Mouse (Mus musculus) hindbrain, postnatal 0 days (tissue): Measurements from ENCODE around the gene Tle6. TPM values are rescaled to one million over a fixed set of nuclear protein-coding genes. Genes with fewer than 3 reads are reported as not detected.

ENCODE experiments used
- ATAC-seq: fragments of 200-750 bp; cut with Nextera tagmentation; 2 replicates; pipeline ENCODE4 v1.8.0; 2017; ENCODE audit warnings: mild to moderate bottlenecking, moderate TSS enrichment, moderate library complexity
- DNase-seq: peaks from one replicate; pipeline ENCODE4 v3.0.0-alpha.2; 2015; ENCODE audit warnings: low spot score
- H3K27ac ChIP-seq: fragments of 300-500 bp; sonication (generic); 2 replicates; pipeline ENCODE4 v1.5.1; 2014; ENCODE audit warnings: mild to moderate bottlenecking
- H3K27me3 ChIP-seq: fragments of 300-500 bp; sonication (generic); 2 replicates; pipeline ENCODE4 v1.6.1; 2014; ENCODE audit warnings: low read length, mixed read lengths; ENCODE audit not compliant: insufficient read depth
- H3K36me3 ChIP-seq: fragments of 300-500 bp; sonication (generic); 2 replicates; pipeline ENCODE4 v1.6.1; 2014; ENCODE audit warnings: low read length, mixed read lengths; ENCODE audit not compliant: insufficient read depth
- H3K4me1 ChIP-seq: fragments of 300-500 bp; sonication (generic); 2 replicates; pipeline ENCODE4 v1.6.1; 2014; ENCODE audit warnings: antibody characterized with exemption, low read length, mixed read lengths; ENCODE audit not compliant: insufficient read depth
- H3K4me2 ChIP-seq: fragments of 300-500 bp; sonication (generic); 2 replicates; pipeline ENCODE4 v1.6.1; 2014; ENCODE audit warnings: low read depth, mild to moderate bottlenecking, low read length, moderate library complexity, mixed read lengths
- H3K4me3 ChIP-seq: fragments of 300-500 bp; sonication (generic); 2 replicates; pipeline ENCODE4 v1.5.1; 2014; ENCODE audit warnings: low read length
- H3K9ac ChIP-seq: fragments of 300-500 bp; sonication (generic); replicated peaks from 2 replicates; pipeline ENCODE4 v1.6.1; 2014; ENCODE audit warnings: mild to moderate bottlenecking, low read length, moderate library complexity, mixed read lengths
- H3K9me3 ChIP-seq: fragments of 300-500 bp; sonication (generic); 2 replicates; pipeline ENCODE4 v1.6.1; 2016; ENCODE audit warnings: low read length, mixed read lengths
- CTCF ChIP-seq: IDR thresholded peaks from 2 replicates; pipeline ENCODE4 v1.5.1; 2016; ENCODE audit warnings: antibody characterized with exemption, control low read depth, low read depth
- WGBS: fragments of 180-500 bp; shearing (Covaris S2); extraction: QIAGEN DNeasy Blood & Tissue Kit; methylation state at CpG from one replicate; pipeline ENCODE4 v1.1.7; 2014; 5-methylcytosine and 5-hydroxymethylcytosine counted together
- polyA plus RNA-seq: library from polyadenylated mRNA; unstranded; fragments of >200 nt; fragmentation: Nextera tagmentation; extraction: Ambion mirVana; gene quantifications from 2 replicates; pipeline ENCODE4 v1.2.1, GENCODE M21; 2015
- total RNA-seq: library from RNA; depleted of rRNA; stranded (reverse); fragments of >200 nt; gene quantifications from 2 replicates; pipeline ENCODE4 v1.2.3, GENCODE M21; 2014

Gene Tle6
- total and polyA plus RNA-seq, 2 experiments from 2014 or later, result 5.4 to 6.2 TPM

DNA sequence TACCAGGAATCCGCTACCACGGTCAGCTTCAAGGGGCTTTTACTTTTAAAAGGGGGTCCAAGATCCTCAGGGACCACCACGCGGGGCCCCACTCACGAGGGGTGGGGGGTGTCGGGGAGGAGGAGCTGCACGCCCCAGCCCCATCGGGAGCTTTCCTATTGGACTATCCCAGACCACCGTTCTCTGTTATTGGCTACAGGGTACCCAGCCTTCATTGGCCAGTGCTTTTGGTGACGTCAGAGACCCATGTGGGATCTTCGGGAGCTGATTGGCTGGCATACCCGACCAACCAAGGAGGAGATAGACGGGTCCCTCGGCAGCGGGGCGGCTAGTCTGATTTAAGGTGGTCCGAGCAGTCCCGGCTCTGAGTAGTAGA is 29.4 kb downstream of the Tle6 start:
- Histone ChIP-seq H3K27me3 (peaks cover 13% of the 10 kb centered on the region; the same call in 1 of the 2 replicates), H3K36me3 (0 out of 2 replicates have a peak, but pooled peaks cover 4% of the 10 kb centered on the region), H3K4me3 (peak overlapping the region; percentile 39), H3K4me2 (peak overlapping the region; percentile 85), H3K4me1 (peaks cover 38% of the 10 kb centered on the region), H3K9ac (no peak overlapping the region), H3K9me3 (no peaks in the 10 kb centered on the region), H3K27ac (peak overlapping the region; percentile 60; the same call in 1 of the 2 replicates)
- under 1% methylated on average over 18 of the region's 18 CpGs for WGBS
- peak; percentile 100 for DNase-seq
- TF ChIP-seq CTCF, result no peak
- ATAC-seq, result peak; percentile 95

DNA sequence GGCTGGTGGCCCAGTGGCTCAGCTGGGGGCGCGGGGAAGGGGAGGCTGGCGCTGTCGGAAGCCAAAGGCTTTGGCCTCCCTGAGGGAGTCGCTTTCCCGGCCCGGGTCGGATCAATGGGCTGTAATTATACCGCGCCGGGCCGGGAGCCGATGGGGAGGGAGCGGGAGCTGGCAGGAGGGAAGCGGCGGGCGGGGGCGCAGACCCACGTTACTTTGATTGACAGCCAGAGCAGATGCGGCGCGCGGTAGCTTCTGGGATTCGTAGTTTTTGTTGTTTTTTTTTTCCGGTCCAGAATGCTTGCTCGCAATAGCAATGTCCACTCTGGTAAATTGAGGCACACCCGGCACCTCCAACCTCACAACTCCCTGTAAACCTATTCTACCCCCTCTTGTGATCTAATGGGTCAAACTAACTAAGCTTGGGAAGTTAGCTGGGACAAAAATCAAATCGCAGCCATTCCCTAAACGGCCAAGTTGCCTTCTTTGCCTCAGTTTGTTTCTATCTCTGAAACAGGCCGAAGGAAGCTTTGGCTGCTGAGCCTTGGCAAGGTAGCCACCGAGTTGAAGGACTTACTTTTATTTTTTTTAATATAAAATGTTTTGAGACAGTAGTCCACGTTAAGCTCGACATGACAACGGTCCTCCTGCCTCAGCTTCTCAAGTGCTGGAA is 29.9 kb downstream of the Tle6 start:
- peaks cover 38% of the 10 kb centered on the region for H3K4me1 ChIP-seq
- peak overlapping the region; percentile 39 for H3K4me3 ChIP-seq
- ATAC-seq (peak; percentile 70), DNase-seq (peak; percentile 97)
- H3K27me3 ChIP-seq, result peaks cover 9% of the 10 kb centered on the region; the same call in 1 of the 2 replicates
- peaks cover 9% of the 10 kb centered on the region; the same call in 1 of the 2 replicates for H3K36me3 ChIP-seq
- no peak; the same call in 1 of the 2 replicates for TF ChIP-seq CTCF
- H3K4me2 ChIP-seq, result peak overlapping the region; percentile 85
- H3K9ac ChIP-seq, result peak overlapping the region; percentile 17; the same call in 1 of the 2 replicates
- WGBS, result under 1% methylated on average over 30 of the region's 34 CpGs
- no peaks in the 10 kb centered on the region for H3K9me3 ChIP-seq
- peak overlapping the region; percentile 60; the same call in 1 of the 2 replicates for H3K27ac ChIP-seq

DNA sequence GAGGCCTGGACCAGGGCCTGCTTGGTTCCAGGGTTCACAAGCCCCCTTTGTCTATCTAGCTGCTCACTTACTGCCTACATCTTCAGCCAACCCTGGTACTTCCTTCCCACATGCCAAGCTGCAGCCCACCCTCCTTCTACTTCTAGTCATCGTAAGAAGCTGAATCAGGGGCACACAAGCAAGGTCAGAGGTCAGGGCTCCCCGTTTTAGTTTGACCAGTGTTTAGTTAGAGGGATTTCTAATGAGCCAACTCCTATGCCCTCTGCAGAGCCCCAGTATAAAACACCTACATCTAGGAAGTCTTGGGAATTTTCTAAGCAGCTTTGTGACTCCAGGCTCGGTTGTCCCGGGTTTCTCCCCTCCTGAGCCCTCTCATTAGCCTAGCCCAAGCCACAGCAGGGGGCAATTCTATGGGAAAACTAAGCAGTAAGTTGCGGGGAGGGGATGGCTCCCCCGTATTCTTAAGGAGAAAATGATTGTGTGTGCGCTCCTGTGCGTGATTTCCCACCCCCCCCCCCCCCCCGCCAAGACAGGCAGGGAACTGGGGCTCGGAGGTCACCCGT is 30.6 kb downstream of the Tle6 start:
- TF ChIP-seq CTCF, result no peak
- Histone ChIP-seq H3K4me1 (peaks cover 32% of the 10 kb centered on the region), H3K27ac (peak overlapping the region; percentile 56; the same call in 1 of the 2 replicates), H3K27me3 (peaks cover 9% of the 10 kb centered on the region; the same call in 1 of the 2 replicates), H3K9me3 (no peaks in the 10 kb centered on the region), H3K36me3 (peaks cover 15% of the 10 kb centered on the region; the same call in 1 of the 2 replicates), H3K9ac (peak overlapping the region; percentile 17; the same call in 1 of the 2 replicates), H3K4me3 (peak overlapping the region; percentile 39), H3K4me2 (peak overlapping the region; percentile 85)
- ATAC-seq, result peak; percentile 1; the same call in 1 of the 2 replicates
- no peak for DNase-seq
- WGBS, result under 1% methylated on average over 11 of the region's 11 CpGs

DNA sequence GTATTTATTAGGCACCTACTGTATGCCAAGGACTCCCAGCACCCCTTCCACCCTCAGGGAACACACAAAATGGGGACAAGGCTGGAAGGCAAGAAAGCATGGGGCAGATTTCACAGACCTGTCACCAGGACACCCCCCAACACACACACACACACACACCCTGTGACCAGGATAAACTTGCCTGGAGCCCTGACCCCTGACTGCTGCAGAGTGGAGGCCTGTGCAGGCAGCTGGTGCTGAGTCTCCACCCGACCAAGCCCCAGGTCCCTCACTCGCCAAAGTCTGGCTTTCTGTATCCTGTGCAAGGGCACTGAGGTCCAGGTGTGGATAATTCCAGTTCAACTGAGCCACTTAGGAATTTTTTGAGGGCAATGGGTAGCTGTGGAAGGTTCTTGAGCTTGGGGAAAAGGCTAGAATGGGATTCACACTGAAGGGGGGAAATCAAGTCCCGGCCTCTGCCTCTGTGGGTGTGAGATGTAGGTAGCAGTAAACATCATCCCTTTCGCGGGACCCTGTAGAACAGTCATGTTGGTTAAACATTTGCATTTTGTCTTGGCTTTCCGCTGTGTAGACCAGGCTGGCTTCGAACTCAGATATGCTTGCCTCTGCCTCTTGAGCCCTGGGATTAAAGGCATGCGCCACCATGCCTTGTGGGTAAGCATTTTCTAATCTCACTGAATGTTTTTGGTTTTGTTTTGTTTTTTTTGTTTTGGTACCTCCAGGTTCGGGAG is 31.2 kb downstream of the Tle6 start:
- 46% methylated on average over 9 of the region's 9 CpGs for WGBS

DNA sequence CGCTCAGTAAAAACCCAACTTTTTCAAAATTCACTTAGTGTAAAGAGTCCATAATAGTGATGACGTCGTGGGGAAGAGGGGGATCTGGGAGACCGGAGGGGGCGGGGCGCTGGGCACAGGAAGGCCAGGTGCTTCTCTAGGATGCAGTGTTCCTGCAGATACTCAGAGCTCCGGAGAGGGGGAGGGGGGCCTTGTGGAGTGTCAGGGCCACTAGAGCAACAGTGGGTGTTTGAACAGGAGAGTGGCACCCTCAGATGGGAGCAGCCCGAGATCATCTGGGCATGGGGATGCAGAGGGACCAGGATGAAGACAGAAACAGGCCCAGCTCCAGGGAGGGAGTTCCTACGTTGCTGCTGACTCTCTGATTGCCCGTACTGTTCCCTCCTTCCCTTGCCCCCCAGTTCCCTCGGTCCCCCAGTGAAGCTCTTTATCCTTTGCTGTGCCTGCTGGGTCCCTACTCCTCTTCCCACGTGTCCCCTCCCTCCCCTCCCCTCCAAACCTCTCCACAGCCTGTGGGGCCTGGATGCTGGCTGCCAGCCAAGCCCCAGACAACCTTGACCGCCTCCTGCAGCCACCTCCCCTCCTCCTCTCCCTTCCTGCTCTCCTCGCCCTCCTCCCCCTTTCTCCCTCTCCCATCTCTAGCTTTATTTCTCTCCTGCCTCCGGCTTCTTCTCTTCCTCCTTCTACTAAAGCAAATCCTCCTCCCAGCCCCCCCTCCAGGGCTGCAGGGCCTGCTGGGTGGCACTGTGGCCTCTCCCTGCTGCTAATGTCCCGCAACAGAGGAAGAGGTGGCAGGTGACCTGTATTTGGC is 32.3 kb downstream of the Tle6 start:
- Histone ChIP-seq H3K9me3 (no peaks in the 10 kb centered on the region), H3K27me3 (0 out of 2 replicates have a peak, but pooled peaks cover 2% of the 10 kb centered on the region), H3K27ac (0 out of 2 replicates have a peak overlapping the region, but pooled peaks have one; percentile 36), H3K4me3 (no peak overlapping the region), H3K4me1 (peaks cover 32% of the 10 kb centered on the region), H3K36me3 (peaks cover 17% of the 10 kb centered on the region; the same call in 1 of the 2 replicates), H3K9ac (no peak overlapping the region; the same call in 1 of the 2 replicates), H3K4me2 (no peak overlapping the region)
- DNase-seq (peak; percentile 76), ATAC-seq (no peak)
- no peak for TF ChIP-seq CTCF
- WGBS, result 13% methylated on average over 16 of the region's 16 CpGs

More for the DNA sequence above, 31.2 kb downstream of the Tle6 start:
- no peak overlapping the region for H3K4me2 ChIP-seq
- ATAC-seq (no peak), DNase-seq (no peak)
- no peak overlapping the region; the same call in 1 of the 2 replicates for H3K27ac ChIP-seq
- peaks cover 30% of the 10 kb centered on the region for H3K4me1 ChIP-seq
- no peak overlapping the region for H3K4me3 ChIP-seq
- no peaks in the 10 kb centered on the region for H3K9me3 ChIP-seq
- TF ChIP-seq CTCF, result no peak
- peaks cover 17% of the 10 kb centered on the region; the same call in 1 of the 2 replicates for H3K36me3 ChIP-seq
- peaks cover 9% of the 10 kb centered on the region; the same call in 1 of the 2 replicates for H3K27me3 ChIP-seq
- no peak overlapping the region for H3K9ac ChIP-seq
